Mouse (Mus musculus) ES-E14 (cell line): Measurements from ENCODE around the gene Oat. TPM values are rescaled to one million over a fixed set of nuclear protein-coding genes. Genes with fewer than 3 reads are reported as not detected.

Experiments used
- DNase-seq: peaks from one replicate; pipeline ENCODE4 v3.0.0-alpha.2; 2013; ENCODE audit warnings: low read depth, low spot score
- H3K27ac ChIP-seq: 2 replicates; pipeline ENCODE4 v1.5.1; 2012; ENCODE audit warnings: low read depth, mild to moderate bottlenecking, low read length, moderate library complexity, mixed read lengths; ENCODE audit not compliant: poor library complexity, insufficient read depth, severe bottlenecking
- H3K36me3 ChIP-seq: 2 replicates; pipeline ENCODE4 v1.6.1; 2012; ENCODE audit warnings: mild to moderate bottlenecking, low read length, moderate library complexity, mixed read lengths; ENCODE audit not compliant: control insufficient read depth, poor library complexity, insufficient read depth, severe bottlenecking
- H3K4me1 ChIP-seq, 2 experiments: fragments of 150-350 bp in 1 of 2; sonication (generic) in 1 of 2; 2 replicates each; pipeline ENCODE4 v1.6.1; 2012; ENCODE audit warnings: low read length in 2 of 2, mild to moderate bottlenecking in 1 of 2, mixed read lengths in 1 of 2; ENCODE audit not compliant: control insufficient read depth in 2 of 2, insufficient read depth in 2 of 2, poor library complexity in 1 of 2
- H3K4me3 ChIP-seq, 2 experiments: fragments of 150-350 bp in 1 of 2; sonication (generic) in 1 of 2; 2 replicates each; pipeline ENCODE4 v1.5.1; 2012; ENCODE audit warnings: low read length in 2 of 2, low read depth in 1 of 2, mild to moderate bottlenecking in 1 of 2, mixed read lengths in 1 of 2; ENCODE audit not compliant: insufficient read depth in 1 of 2, poor library complexity in 1 of 2, severe bottlenecking in 1 of 2
- H3K9ac ChIP-seq: 2 replicates; pipeline ENCODE4 v1.6.1; 2012; ENCODE audit warnings: low read depth, mild to moderate bottlenecking, low read length, mixed read lengths; ENCODE audit not compliant: poor library complexity, insufficient read depth, severe bottlenecking
- H3K9me3 ChIP-seq: fragments of 150-350 bp; sonication (generic); 2 replicates; pipeline ENCODE4 v1.6.1; 2012; ENCODE audit warnings: low read depth, mild to moderate bottlenecking, low read length; ENCODE audit not compliant: control insufficient read depth, insufficient read depth
- CHD2 ChIP-seq: IDR thresholded peaks from 2 replicates; pipeline ENCODE4 v1.6.1; 2014; ENCODE audit warnings: mild to moderate bottlenecking, low read depth, low read length, inconsistent platforms
- HCFC1 ChIP-seq: IDR thresholded peaks from 2 replicates; pipeline ENCODE4 v1.6.1; 2012; ENCODE audit warnings: low read length, inconsistent platforms, borderline replicate concordance; ENCODE audit not compliant: insufficient read depth
- MAFK ChIP-seq: IDR thresholded peaks from 2 replicates; pipeline ENCODE4 v1.6.1; 2014; ENCODE audit warnings: mild to moderate bottlenecking, low read depth, low read length, inconsistent platforms; ENCODE audit not compliant: insufficient read depth
- ZC3H11A ChIP-seq: IDR thresholded peaks from 2 replicates; pipeline ENCODE4 v1.6.1; 2012; ENCODE audit warnings: low read depth, mild to moderate bottlenecking, inconsistent platforms, low read length, borderline replicate concordance
- ZNF384 ChIP-seq: IDR thresholded peaks from 2 replicates; pipeline ENCODE4 v1.6.1; 2012; ENCODE audit warnings: low read depth, low read length, inconsistent platforms
- in situ Hi-C, 2 experiments: fragments of 600-800 bp; cut with MboI; formaldehyde crosslinking; loops; one replicate each; pipeline ENCODE4 v1.15.1; 2025; ENCODE audit warnings: low sequenced_read_pairs in 2 of 2, inconsistent platforms in 1 of 2; ENCODE audit not compliant: unreplicated experiment in 2 of 2
- total RNA-seq: library from RNA; depleted of rRNA; stranded (reverse); fragments of 300-350 nt; gene quantifications from 2 replicates; pipeline ENCODE4 v1.2.3, GENCODE M21; 2012

Oat gene
- total RNA-seq, 1 experiment: 60.2 TPM

- DNase-seq: no peak
Measured at GRCm38 (mm10) chr7:132572738-132573137, 3.5 kb downstream of the Oat start.

GRCm38 (mm10) chr7:132571481-132571880 lies 4.7 kb downstream of the Oat start:
- Histone ChIP-seq H3K36me3 (peaks cover 8% of the 10 kb centered on the region), H3K4me3 (no peak overlapping the region), H3K4me1 (no peaks in the 10 kb centered on the region), H3K9me3 (no peaks in the 10 kb centered on the region), H3K9ac (no peak overlapping the region), H3K27ac (no peak overlapping the region)
- TF ChIP-seq MAFK (no peak), ZNF384 (no peak), CHD2 (no peak), HCFC1 (no peak), ZC3H11A (no peak)
- in situ Hi-C loops: no loop called here
- DNase-seq: no peak

More at GRCm38 (mm10) chr7:132572738-132573137, 3.5 kb downstream of the Oat start:
- Histone ChIP-seq H3K27ac (no peak overlapping the region), H3K4me3 (no peak overlapping the region), H3K9me3 (no peaks in the 10 kb centered on the region), H3K4me1 (no peaks in the 10 kb centered on the region), H3K36me3 (peaks cover 7% of the 10 kb centered on the region; the same call in 1 of the 2 replicates), H3K9ac (no peak overlapping the region)
- in situ Hi-C loops: no loop called here
- no peak for TF ChIP-seq MAFK
- TF ChIP-seq HCFC1: no peak
- no peak for TF ChIP-seq ZC3H11A
- no peak for TF ChIP-seq ZNF384
- no peak for TF ChIP-seq CHD2

- TF ChIP-seq MAFK (no peak), HCFC1 (no peak), ZNF384 (no peak), ZC3H11A (no peak), CHD2 (no peak)
- Histone ChIP-seq H3K4me3 (no peak overlapping the region), H3K9me3 (no peaks in the 10 kb centered on the region), H3K9ac (no peak overlapping the region), H3K4me1 (no peaks in the 10 kb centered on the region), H3K27ac (no peak overlapping the region), H3K36me3 (peaks cover 8% of the 10 kb centered on the region)
- DNase-seq: no peak
- in situ Hi-C loops: no loop called here
Measured at GRCm38 (mm10) chr7:132570071-132570470, 6.1 kb downstream of the Oat start.

- Histone ChIP-seq H3K9me3 (no peaks in the 10 kb centered on the region), H3K4me1 (no peaks in the 10 kb centered on the region), H3K36me3 (peaks cover 10% of the 10 kb centered on the region), H3K27ac (no peak overlapping the region), H3K4me3 (no peak overlapping the region), H3K9ac (no peak overlapping the region)
- no peak for DNase-seq
- in situ Hi-C loops: no loop called here
- no peak for TF ChIP-seq ZC3H11A
- TF ChIP-seq HCFC1: no peak
- no peak for TF ChIP-seq ZNF384
- TF ChIP-seq MAFK: no peak
- TF ChIP-seq CHD2: no peak
Measured at GRCm38 (mm10) chr7:132568817-132569216, 7.4 kb downstream of the Oat start.

GRCm38 (mm10) chr7:132565831-132566230 lies 10.4 kb downstream of the Oat start:
- Histone ChIP-seq H3K27ac (no peak overlapping the region), H3K36me3 (peaks cover 20% of the 10 kb centered on the region), H3K4me3 (no peak overlapping the region), H3K9ac (no peak overlapping the region), H3K9me3 (no peaks in the 10 kb centered on the region), H3K4me1 (no peaks in the 10 kb centered on the region)
- TF ChIP-seq ZNF384: no peak
- no peak for TF ChIP-seq HCFC1
- TF ChIP-seq CHD2: no peak
- no peak for TF ChIP-seq MAFK
- TF ChIP-seq ZC3H11A: no peak
- in situ Hi-C loops: no loop called here
- DNase-seq: no peak
